Mouse (Mus musculus) adrenal gland, postnatal 36 days (tissue): ENCODE measurements around the gene Msh5. TPM values are rescaled to one million over a fixed set of nuclear protein-coding genes. Genes with fewer than 3 reads are reported as not detected.
A peak's percentile ranks its signal among the peaks of the same experiment; 100 is the strongest.
"Not testable (repeated sequence)": the region's sequence is repeated elsewhere in the genome, so short reads cannot be mapped to it uniquely, and the experiment has no call there.

Experiments used
- DNase-seq, 2 experiments: peaks; one replicate each; pipeline ENCODE4 v3.0.0; 2021; ENCODE audit warnings: mixed read lengths in 1 of 2
- total RNA-seq, 2 experiments: library from RNA; stranded (reverse); gene quantifications; 2 replicates each; pipeline ENCODE4 v1.2.3; 2021

Msh5 gene
- total RNA-seq, 2 experiments from 2014 or later, result 0.95 to 1.6 TPM

DNA sequence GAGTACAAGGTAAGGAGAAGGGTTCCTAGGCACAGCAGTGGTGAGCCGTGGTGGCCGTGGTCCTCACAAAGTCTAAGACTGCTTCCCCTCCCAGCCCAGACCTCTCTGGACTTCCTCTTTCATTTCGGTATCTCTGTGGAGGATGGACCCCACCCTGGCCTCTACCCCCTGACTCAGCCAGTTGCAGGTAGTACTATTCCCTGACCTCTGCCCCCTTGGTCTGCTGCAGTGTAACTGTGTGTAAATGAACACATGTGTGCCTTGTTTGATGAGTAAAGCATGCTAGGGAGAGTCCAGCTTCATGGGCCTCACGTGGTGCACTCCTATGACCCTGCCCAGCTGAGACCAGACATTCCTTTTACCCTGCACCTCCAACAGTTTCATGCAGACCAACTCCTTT, 22.8 kb downstream of the Msh5 start:
- no peak for DNase-seq

DNA sequence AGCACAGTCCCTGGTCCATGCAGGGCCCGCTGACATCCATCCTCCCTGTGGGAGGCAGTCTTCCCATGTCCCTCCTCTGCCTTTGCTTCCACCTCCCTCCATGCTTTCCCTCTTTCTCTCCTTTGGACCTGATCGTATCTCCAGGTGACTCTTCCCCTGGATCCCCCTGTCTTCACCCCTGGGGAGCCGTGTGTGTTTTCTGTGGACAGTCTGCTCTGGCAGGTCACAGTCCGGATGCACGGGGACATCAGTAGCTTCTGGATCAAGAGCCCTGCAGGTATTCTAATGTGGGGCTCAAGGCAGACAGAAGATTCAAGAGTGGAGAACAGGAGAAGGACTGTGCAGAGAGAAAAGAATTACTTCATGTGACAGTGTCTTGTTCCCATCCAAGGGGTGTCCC, 23.3 kb downstream of the Msh5 start:
- DNase-seq, result no peak

DNA sequence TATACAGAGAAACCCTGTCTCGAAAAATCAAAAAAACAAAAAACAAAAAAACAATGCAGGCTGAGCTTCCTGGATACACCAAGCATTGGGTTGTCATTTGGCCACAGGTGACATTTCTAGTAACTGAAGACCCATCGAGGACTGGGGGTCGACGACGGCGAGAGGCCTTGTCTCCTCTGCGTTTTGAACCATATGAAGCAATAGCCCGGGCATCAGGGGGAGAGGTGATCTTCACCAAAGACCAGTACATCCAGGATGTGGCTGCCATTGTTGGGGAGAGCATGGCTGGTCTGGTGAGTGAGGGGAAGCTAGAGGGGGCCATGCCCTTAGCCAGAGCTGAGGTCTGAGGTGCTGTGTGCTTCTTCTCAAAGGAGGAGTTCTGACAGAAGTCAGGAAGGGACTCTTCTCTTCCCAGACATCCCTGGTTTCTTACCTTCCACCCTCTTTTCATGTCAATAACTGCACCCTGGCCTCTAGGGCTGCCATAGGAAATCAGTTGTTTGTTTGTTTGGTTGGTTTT, 23.9 kb downstream of the Msh5 start:
- DNase-seq, result no peak

DNA sequence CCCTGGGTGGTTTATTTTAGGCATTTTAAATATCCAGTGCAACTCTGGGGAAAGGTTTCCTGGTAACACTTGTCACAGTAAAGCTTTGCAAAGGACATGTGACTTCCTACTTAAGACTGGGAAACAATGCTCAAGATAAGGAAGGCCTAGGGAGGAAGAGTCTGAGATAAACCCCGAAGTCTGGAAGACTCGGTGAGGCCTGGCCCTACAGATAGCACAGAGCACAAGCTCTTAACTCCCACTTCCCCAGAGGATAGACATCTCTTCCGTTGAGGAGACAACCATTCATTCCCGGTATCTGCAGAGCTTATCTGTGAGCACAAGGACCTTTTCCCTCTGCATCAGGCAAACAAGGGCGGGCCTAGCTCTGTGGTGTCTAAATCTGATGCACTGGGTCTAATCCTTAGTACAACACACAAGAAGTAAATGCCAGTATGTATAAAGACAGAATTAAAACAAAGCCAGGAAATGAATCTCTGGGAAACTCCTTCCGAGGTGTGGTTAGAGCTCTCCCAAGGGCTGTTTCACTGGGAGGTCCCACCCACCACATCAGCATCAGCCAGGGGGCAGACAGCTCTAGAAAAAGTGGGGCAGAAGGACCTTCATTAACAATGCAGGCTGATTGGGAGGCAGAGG, 24.6 kb downstream of the Msh5 start:
- peak in 1 of 2 experiments; percentile 30 for DNase-seq

GRCm38 (mm10) chr17:35021163-35021808, 25.3 kb downstream of the Msh5 start:
- peak; percentile 88 to 93 for DNase-seq

DNA sequence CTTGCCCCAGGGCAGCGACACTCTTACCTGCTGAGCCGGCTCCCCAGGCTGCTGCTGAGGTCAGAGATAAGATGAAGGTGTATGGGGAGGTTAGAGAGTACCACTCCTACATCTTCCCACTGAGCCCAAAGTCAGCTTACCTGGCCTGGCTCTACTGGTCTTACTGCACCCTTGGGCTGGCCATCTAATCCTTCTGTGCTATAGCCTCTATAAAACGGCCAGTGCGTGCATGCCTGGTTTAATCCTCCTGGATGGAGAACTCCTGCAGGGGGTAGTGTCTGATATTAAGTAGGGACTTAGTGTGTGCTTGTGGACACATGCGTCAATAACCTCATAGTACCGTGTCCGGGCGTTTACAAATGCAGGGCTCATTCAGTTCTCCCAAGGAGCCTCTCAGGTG, 26.0 kb downstream of the Msh5 start:
- DNase-seq, result no peak

GRCm38 (mm10) chr17:35019894-35020293, 26.7 kb downstream of the Msh5 start:
- no peak for DNase-seq

- no peak for DNase-seq
Measured at GRCm38 (mm10) chr17:35018171-35018570, 28.4 kb downstream of the Msh5 start.

DNA sequence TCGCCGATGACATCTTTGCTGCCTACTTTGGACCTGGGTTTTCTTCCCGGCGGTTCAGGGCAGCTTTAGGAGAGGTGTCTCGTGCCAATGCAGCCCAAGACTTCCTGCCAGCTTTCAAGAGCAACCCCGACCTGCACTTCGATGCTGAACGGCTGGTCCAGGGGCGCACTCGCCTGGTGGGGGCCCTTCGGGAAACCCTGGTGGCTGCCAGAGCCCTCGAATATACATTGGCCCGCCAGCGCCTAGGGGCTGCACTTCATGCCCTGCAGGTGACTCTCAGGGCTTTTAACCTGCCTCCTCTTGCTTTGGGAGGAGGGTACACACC, 28.9 kb downstream of the Msh5 start:
- no peak for DNase-seq

DNA sequence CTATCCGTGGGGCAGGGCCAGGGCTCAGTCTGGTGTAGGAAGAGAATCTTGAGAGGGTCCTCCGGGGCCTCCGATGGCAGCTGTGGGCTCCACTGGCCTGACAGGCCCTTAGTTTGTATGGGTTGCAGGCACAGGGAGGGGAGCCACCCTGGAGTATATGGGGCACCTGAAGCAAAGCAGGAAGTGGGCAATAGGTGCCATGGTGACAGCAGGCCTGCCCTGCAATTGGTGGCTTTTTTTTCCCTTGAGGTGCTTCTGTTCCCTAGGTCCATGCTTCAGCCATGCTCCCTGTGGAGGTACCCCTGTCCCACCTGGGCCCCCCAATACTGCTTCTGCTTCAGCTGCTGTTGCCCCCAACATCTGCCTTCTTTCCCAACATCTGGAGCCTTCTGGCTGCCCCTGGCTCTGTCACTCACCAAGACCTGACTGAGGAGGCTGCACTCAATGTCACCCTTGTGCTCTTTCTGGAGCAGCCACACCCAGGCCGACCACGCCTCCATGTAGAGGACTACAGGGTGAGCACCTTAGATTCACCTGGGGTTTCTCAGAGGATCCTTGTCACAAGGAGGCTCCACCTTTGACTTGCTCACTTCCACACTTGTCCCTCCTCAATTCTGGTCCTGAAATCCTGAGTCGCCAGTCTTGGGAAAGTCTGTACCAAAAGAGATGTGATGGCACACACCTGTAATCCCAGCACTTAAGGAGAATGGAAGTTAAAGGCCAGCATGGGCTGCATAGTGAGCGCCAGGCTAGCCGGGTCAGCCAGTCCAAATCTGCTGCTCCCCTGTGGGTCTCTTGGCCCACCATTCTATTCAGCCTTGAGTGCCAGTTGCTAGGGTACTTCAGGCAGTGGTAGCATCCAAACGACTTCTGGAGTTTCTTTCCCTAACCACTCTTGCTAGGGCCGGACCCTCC, 29.5 kb downstream of the Msh5 start:
- no peak for DNase-seq

DNA sequence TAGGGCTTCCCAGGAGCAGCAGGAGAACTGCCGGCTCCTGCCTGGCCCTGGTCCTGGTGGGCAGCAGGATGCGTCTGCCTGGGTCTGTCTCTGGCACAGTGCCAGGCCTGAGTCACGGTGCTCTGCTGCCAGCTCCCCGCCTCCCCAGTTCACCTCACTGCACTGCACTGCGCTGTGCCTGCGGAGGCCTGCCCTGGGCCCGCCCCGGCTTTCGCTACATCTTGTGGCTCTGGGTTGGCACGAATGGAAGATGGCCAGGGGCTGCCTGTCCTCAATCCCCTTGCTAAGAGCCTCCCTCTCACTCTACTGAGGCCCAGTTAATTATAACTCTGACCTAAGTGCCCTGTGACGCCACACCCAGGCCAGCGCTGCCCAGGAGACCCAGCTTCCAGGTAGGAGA, 30.2 kb downstream of the Msh5 start, which contains the start of gene Vwa7:
Gene Vwa7, plus strand, starts transcription at position 204 of the 400 bp plus-strand sequence.
- DNase-seq, result peak; percentile 67 to 77

DNA sequence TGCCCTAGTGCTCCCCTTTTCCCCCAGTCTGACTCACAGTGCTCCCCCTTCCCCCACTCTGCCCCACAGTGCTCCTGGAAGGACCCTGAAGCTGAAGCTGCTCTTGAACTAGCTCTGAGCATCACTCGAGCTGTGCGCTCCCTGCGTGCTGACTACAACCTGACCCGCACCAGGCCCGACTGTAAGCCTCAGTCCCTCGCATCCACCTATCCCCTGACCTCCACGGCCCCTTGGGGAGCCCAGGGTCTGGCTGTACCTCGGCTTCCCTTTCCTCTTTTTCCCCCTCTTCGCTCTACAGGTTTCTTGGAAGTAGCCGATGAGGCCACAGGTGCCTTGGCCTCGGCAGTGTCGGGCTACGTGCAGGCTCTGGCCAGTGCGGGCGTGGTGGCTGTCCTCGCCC, 31.2 kb downstream of the Msh5 start:
- no peak for DNase-seq

- no peak for DNase-seq
Measured at GRCm38 (mm10) chr17:35013221-35013620, 33.3 kb downstream of the Msh5 start.

DNA sequence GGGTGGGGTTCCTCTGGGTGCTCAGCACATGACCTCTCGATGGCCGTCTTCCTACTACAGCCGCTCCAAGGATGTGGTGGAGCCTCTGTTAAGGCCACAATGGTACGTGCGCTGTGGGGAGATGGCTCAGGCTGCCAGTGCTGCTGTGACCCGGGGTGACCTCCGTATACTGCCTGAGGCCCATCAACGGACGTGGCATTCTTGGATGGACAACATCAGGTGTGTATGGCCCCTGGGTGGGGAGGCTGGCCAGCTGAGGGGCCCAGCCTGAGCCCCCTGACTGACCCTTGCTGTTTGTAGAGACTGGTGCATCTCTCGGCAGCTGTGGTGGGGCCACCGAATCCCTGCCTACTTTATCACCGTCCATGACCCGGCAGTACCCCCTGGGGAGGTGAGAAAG, 34.1 kb downstream of the Msh5 start:
- no peak for DNase-seq

DNA sequence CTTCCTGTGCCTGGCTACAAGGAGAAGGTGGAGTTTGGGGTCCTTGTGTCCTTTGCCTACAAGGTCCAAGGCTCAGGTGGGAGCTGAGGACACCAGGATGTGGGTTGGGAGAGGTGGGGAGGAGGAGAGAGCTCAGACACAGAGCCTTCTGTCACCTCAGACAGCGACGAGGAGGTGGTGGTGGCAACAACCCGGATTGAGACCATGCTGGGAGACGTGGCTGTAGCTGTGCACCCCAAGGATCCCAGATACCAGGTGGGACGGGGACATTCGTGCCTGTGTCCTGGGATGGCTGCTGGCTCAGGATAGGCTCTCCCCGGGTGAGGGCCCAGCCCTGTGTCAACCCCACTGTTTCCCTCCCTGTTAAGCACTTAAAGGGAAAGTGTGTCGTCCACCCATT, 35.1 kb downstream of the Msh5 start:
- no peak for DNase-seq

GRCm38 (mm10) chr17:35009586-35009985, 37.0 kb downstream of the Msh5 start:
- DNase-seq, result no peak

DNA sequence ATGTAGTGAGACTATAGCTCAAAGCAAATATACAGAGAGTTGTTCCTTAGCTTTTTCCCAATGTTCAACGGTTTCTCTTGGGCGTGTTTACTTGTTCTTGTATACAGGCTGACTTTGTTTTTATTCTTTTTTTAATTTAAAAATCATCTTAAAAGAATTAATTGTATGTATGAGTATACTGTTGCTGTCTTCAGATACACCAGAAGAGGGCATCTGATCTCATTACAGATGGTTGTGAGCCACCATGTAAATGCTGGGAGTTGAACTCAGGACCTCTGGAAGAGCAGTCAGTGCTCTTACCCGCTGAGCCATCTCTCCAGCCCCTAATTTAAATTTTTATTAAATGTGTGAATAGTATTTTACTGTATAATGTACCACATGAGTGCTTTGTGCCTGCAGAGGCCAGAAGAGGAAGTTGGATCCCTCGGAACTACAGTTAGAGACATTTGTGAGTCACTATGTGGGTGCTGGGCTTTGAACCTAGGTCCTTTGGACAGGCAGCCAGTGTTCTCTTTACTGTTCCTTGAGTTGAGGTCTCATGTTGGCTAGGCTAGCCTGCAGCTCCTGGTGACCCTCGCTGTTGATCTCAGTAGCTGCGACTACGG, 39.1 kb downstream of the Msh5 start:
- no peak for DNase-seq

- not testable (repeated sequence) for DNase-seq
Measured at GRCm38 (mm10) chr17:35005902-35006301, 40.6 kb downstream of the Msh5 start.

GRCm38 (mm10) chr17:35005158-35005557, 41.4 kb downstream of the Msh5 start:
- no peak for DNase-seq

GRCm38 (mm10) chr17:35004075-35004717, 42.3 kb downstream of the Msh5 start:
- no peak for DNase-seq

- no peak for DNase-seq
Measured at GRCm38 (mm10) chr17:35003022-35003838, 43.3 kb downstream of the Msh5 start.
